Mouse (Mus musculus) spleen, postnatal 4 days (tissue): ENCODE data around the gene Ctso.

ENCODE experiments used
- DNase-seq, 2 experiments: peaks; one replicate each; pipeline ENCODE4 v3.0.0; 2022; ENCODE audit warnings: low spot score in 2 of 2

Gene Ctso

GRCm38 (mm10) chr3:81951785-81952184 lies 19.4 kb downstream of the Ctso start:
- DNase-seq = no peak

- DNase-seq = no peak
These were observed 25.1 kb downstream of the Ctso start for GRCm38 (mm10) chr3:81957484-81957883.

GRCm38 (mm10) chr3:81961336-81961735 lies 28.9 kb downstream of the Ctso start:
- no peak for DNase-seq

- no peak for DNase-seq
These were observed 31.4 kb downstream of the Ctso start for GRCm38 (mm10) chr3:81963768-81964167.

GRCm38 (mm10) chr3:81964596-81964995 lies 32.2 kb downstream of the Ctso start:
- no peak for DNase-seq

DNA sequence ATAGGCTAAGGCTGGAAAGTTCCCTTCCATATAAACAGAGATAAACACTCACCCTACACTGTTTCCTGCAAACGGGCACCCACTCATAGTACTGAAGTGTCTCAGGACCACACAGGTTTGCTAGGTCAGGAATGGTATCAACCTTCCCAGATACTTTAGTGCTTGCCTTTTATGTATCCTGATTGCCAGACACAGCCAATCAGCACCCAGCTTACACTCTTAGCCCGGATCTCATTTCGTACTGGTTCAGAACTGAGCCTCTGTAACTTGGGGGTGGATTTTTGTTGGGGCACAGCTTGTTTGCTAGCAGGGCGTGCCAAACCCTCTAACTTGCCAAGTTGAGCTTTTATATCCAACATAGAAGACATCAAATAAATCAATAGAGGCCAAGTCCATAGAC lies 43.2 kb downstream of the Ctso start:
- DNase-seq = no peak

- no peak for DNase-seq
These were observed 43.7 kb downstream of the Ctso start, which contains the start of gene Tdo2 for GRCm38 (mm10) chr3:81976102-81976501. TSS of gene Tdo2 (minus strand) at chr3:81976202.

DNA sequence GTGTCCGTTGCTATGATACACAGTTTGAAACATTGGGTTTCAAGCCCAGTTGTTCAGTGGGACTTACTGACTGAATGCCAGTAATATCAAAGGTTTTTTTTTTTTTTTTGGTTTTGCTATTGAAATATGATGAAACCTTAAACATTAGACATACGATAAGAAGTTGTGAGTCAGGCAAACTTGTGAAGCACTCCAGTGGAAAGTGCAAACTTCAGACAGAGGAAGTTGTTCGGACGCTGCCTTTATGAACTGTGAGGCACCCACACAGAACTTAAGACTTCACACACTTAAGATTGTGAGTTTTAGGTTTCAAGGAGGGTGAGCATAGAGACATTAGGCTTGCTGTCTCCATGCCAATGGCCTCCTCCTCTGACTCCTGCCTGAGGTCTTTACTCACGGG lies 49.2 kb downstream of the Ctso start:
- no peak for DNase-seq

DNA sequence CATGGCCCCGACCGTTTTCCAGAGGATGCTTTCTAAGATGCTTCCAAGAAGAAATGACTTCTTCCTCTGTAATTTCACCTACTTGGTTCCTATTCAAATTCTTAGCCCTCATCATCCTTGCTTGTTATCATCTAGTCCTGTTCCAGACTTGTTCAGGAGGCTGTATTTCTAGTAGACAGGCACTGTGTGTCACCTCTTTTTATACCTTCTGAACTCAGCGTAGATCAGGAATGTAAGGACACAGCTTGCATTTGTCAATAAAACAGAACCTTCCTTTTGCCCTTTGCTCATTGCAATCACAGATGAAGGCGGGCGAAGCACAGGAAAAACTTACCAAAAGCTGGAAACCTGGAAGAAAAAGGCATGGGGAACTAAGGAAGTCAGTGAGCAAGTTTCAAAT lies 49.6 kb downstream of the Ctso start, which contains the start of gene Asic5:
TSS of gene Asic5 (plus strand) at position 301 of the 400 bp plus-strand sequence.
- no peak for DNase-seq

GRCm38 (mm10) chr3:81983120-81983895 lies 50.9 kb downstream of the Ctso start:
- no peak for DNase-seq

GRCm38 (mm10) chr3:81985100-81985499 lies 52.7 kb downstream of the Ctso start:
- no peak for DNase-seq

DNA sequence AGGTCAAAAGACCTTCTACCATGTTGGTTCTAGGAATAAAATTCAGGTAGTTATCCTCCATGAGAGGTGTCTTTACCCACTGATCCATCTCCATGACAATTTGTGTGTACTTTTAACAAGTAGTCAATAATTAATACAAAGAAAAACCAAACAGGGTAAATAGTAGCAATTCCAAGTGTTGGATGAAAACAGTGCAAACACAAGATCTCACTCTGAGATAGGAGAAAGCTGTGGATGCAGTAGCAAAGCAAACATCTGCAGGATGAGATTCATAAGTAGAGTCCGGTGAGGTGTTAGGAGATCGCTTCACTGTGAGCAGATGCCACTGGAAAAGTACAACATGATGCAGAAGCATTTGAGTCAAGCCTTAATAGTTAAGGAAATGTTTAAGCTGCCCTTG lies 53.7 kb downstream of the Ctso start:
- DNase-seq = no peak

DNA sequence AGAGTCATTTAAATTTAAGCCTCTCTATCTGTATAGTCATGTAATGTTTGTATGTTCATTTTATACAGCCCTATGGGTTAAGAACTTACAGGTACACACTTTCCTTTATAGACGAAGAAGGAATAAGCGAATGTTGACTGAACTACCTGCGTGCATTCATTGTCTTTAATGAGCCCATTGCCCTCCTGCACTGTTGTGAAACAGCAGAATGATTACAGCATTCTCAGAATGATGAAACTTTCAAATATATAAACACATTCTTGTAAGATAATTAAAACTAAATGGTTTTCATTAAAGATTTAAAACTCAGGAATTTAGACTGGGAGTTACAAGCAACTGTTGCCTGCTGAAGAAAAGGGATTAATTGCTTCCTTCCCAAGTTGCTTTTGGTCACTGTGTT lies 55.2 kb downstream of the Ctso start:
- DNase-seq = no peak

DNA sequence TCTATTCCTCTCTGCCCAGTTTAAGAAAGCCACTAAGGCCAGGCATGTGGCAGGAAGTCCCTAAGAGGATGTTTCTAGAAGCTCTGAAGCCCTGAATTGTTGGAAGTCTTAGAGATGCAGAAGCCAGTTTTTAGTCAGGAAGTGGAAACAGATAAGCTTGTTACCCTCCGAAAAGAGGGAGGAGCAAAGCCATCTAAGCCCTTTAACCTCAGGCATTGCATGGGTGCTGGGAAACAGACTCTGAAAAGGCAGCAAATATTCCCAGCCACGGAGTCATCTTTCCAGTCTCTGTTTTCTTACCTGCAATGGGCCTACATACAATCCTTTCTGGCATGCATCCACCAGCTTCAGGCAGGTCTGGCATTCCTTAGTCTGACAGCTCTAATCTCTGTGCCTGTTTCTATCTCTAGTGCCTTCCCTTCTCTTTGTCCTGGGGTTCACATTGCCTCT lies 57.3 kb downstream of the Ctso start:
- no peak for DNase-seq

DNA sequence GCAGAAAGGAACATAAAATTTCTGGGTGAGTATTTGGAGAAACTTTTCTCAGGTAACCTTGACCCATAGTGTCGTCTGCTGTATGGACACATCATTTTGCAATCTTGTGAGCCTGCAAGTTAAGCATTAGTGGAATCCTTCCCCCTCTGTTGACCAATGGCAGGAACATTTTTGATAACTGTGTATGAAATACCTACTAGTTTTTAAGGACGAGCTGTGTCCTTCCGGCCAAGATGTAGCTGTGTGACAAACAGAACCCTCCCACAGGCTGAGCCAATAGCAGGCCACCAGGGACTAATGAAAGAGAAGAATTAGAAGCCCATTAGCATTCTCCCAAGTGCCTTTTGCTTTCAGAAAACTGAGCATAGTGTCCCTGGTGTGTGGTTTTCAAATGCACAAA lies 58.1 kb downstream of the Ctso start:
- DNase-seq = no peak

GRCm38 (mm10) chr3:81995371-81995770 lies 63.0 kb downstream of the Ctso start:
- no peak for DNase-seq

GRCm38 (mm10) chr3:81995988-81996387 lies 63.6 kb downstream of the Ctso start:
- DNase-seq = no peak
